Mouse (Mus musculus) brown adipose tissue, adult 24 weeks (tissue): ENCODE measurements around the gene Hpn. TPM values are rescaled to one million over a fixed set of nuclear protein-coding genes. Genes with fewer than 3 reads are reported as not detected.

Source experiments
- H3K27ac ChIP-seq: fragments of 200-500 bp; replicated peaks from 2 replicates; pipeline ENCODE4 v1.5.1; 2012; ENCODE audit warnings: low read depth, mild to moderate bottlenecking, low read length
- H3K4me1 ChIP-seq: fragments of 200-500 bp; 2 replicates; pipeline ENCODE4 v1.6.1; 2012; ENCODE audit warnings: low read length, mixed read lengths; ENCODE audit not compliant: control insufficient read depth, insufficient read depth, insufficient read length
- H3K4me3 ChIP-seq: fragments of 200-500 bp; 2 replicates; pipeline ENCODE4 v1.5.1; 2012; ENCODE audit warnings: low read depth, mild to moderate bottlenecking, low read length, moderate library complexity; ENCODE audit not compliant: insufficient read depth
- polyA plus RNA-seq: library from polyadenylated mRNA; stranded (reverse); fragments of >200 nt; gene quantifications from 2 replicates; pipeline ENCODE4 v1.2.4, GENCODE M21; 2012; ENCODE audit not compliant: missing spikeins, insufficient read depth, insufficient read length

The Hpn gene
- polyA plus RNA-seq, 1 experiment: not detected

DNA sequence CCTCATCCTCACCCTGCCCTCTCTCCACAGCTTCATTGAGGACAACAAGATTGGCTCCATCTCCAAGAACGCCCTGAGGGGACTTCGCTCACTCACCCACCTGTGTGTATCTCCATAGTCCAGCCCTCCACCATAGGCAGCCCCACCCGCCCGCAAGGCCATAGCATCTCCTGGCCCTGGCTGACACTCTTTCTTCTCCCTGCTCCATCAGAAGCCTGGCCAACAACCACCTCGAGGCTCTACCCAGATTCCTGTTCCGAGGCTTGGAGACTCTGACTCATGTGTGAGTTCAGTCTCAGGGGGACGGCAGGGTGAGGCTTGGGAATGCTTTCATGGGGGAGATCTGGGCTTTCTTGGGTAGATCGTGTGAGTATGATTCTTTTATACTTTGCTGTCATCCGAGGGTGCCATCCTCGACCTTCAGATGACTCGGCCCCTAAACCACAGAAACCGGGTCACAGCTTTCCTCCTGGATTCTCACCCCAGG, 52.0 kb downstream of the Hpn start:
- Histone ChIP-seq H3K4me3 (no peak overlapping the region), H3K27ac (no peak overlapping the region)

DNA sequence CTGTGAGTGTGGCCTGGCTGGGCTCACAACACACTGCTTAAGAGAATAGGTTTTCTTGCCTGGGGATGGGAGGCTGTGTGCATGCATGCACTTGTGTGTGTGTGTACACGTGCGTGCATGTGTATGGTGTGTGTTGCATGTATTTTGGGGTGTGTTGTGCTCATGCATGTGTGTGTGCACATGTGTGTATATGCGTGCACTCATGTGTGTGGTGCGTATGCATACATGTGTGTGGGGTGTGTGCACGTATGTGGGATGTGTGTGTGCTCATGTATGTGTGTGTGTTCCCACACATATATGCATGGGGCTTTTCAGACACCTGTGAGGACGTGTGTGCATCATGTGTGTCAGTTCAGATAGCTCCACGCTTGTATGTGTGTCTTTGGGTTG, 54.5 kb downstream of the Hpn start:
- Histone ChIP-seq H3K4me3 (no peak overlapping the region), H3K27ac (no peak overlapping the region), H3K4me1 (0 out of 2 replicates have a peak, but pooled peaks cover 2% of the 10 kb centered on the region)

More for the DNA sequence above, 52.0 kb downstream of the Hpn start:
- no peaks in the 10 kb centered on the region for H3K4me1 ChIP-seq

DNA sequence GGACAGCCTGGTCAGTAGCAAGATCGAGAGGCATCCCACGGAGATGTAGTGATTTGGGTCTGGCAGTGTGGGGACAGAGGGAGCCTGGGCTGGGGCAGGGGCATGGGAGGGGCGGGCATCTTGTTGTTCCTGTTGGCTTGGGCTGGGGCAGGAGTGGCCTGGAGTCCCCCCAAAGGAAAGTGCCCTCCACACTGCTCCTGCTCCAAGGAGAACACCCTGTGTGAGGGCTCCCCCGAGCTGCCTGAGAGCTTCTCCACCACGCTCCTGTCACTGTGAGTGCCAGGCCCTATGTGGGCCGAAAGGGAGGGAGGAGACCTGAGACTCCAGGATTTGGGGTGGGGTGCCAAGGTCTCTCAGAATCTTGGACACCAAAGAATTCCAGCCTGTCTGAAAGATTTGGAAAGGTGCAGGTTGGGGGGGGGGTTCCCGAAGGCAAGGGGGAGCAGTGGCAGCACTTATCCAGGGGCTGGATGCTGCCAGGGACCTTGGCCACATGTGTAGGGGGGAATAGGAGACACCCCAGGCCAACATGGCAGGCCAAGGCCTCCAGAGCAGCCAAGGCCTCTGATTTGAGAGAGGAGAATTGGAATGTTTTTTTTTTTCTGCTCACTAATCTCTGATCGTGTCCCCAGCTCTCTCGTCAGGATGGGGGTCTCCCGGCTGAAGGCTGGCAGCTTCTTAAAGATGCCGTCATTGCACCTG, 55.0 kb downstream of the Hpn start:
- peak overlapping the region; percentile 13; the same call in 1 of the 2 replicates for H3K27ac ChIP-seq
- H3K4me1 ChIP-seq: 0 out of 2 replicates have a peak, but pooled peaks cover 2% of the 10 kb centered on the region
- peak overlapping the region; percentile 7; the same call in 1 of the 2 replicates for H3K4me3 ChIP-seq

DNA sequence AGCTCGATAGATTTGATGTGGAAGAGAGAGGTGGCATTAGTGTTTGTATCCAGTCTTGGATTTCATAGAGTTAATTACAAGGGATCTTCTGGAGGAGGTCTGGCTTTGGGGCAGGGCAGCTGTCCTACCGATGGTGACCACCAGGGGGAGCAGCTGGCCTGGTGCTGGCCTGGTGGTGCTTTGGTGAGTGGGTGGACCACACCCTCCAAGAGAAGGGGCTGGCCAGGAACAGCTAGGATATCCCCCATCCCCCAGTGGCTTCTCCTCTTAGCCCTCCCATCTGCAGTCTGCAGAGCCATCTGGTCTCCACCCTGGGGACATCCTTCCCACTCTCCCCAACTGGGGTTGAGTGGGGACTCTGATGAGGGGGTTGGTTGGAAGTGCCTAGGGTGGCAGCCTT, 56.0 kb downstream of the Hpn start, which contains the start of gene Lgi4:
Gene Lgi4 (plus strand): TSS at position 235 of the 400 bp plus-strand sequence.
- peak within 1 kb of the TSS; percentile 7; the same call in 1 of the 2 replicates for H3K4me3 ChIP-seq
- H3K27ac ChIP-seq: peak within 1 kb of the TSS; percentile 13; the same call in 1 of the 2 replicates
- H3K4me1 ChIP-seq: 0 out of 2 replicates have a peak, but pooled peaks cover 2% of the 10 kb centered on the region

DNA sequence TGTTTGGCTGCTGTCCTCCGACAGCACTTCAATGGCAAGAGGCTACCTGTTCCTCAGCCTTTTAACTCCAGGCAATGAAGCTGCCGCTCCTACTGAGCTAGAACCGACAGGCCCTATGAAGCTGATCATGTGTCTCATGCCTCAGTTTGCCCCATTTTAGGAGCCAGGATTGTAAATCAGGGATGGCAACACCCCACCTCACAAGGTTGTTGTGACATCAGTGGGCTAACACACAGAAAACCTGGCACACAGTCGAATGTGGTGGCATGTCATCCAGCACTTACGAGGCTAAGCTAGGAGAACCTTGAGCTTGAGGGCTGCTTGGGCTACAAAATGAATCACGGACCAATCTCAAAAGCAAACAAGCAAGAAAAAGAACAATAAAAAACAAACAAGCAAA, 56.9 kb downstream of the Hpn start:
- Histone ChIP-seq H3K27ac (no peak overlapping the region), H3K4me1 (0 out of 2 replicates have a peak, but pooled peaks cover 2% of the 10 kb centered on the region), H3K4me3 (no peak overlapping the region)

DNA sequence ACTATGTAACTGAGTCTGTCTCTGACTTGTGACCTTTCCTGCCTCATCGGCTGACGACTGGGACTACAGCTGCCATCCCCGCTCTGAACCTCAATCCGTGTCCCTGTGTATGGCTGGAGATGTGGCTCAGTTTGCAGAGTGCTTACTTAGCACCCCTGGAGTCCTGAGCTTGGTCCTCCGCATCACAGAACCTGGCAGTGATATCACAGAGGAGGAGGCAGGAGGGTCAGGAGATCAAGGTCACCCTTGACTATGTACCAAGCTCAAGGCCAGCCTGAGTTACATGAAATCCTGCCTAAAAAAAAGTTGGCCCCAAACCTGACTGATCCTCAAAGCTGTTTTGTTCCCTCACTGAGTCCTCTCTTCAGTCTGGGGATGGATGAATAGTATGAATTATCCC, 57.4 kb downstream of the Hpn start:
- H3K27ac ChIP-seq: no peak overlapping the region
- 0 out of 2 replicates have a peak, but pooled peaks cover 2% of the 10 kb centered on the region for H3K4me1 ChIP-seq
- no peak overlapping the region for H3K4me3 ChIP-seq

DNA sequence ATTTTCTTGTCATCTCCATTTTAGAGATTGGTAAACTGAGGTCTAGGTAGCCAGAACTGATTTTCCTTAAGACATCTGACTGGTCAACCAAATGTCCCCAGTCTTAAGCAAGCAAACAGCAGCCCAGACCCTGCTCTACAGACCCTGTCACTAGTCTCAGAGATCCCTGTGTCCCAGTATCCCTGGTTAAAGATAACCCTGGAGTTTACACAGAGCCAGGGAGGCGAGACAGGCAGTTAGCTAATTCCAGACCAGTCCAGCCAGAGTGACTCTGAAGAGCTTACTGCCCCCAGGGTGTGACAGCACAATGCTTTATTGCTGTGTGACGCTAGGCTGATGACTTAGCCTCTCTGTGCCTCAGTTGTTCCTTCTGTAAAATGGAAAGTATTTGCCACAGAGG, 58.0 kb downstream of the Hpn start, which contains the start of gene Fxyd1:
Gene Fxyd1 (minus strand): TSS at position 129 of the 400 bp plus-strand sequence.
- Histone ChIP-seq H3K4me3 (no peak within 1 kb of the TSS), H3K4me1 (0 out of 2 replicates have a peak, but pooled peaks cover 2% of the 10 kb centered on the region), H3K27ac (peak within 1 kb of the TSS; percentile 91)

DNA sequence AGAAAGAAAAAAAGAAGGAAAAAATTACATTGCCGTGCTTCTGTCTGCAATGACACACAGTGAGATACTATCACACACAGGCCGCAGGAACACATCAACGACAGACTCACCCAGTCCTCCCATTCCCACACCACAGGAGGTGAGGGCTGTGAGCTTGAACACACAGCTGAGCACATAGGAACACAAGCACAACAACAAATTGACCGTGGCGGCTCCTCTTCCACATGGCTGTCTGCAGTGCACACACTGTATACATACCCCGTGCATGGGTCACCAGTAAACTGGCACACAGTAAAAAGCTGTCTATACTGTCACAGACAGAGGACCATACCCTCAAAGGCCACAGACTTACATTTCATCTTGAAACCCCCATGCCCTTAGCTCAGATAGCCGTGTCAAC, 58.6 kb downstream of the Hpn start:
- H3K4me3 ChIP-seq: no peak overlapping the region
- 0 out of 2 replicates have a peak, but pooled peaks cover 2% of the 10 kb centered on the region for H3K4me1 ChIP-seq
- peak overlapping the region; percentile 71 for H3K27ac ChIP-seq

DNA sequence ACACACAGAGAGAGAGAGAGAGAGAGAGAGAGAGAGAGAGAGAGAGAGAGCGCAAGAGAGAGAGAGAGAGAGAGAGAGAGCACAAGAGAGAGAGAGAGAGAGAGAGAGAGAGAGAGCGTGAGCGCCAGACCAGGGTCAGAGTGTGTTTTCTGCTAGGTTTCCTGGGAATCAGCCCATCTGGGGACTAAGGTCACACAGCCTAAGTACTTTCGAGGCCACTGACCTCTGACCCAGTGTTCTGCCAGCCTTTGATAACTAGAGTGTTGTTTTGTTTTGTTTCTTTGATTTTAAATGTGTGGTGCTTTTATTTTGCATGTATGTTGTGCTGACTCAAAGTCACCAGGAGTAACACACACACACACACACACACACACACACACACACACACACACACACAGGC, 59.2 kb downstream of the Hpn start:
- 0 out of 2 replicates have a peak, but pooled peaks cover 2% of the 10 kb centered on the region for H3K4me1 ChIP-seq
- H3K27ac ChIP-seq: peak overlapping the region; percentile 91
- no peak overlapping the region for H3K4me3 ChIP-seq

DNA sequence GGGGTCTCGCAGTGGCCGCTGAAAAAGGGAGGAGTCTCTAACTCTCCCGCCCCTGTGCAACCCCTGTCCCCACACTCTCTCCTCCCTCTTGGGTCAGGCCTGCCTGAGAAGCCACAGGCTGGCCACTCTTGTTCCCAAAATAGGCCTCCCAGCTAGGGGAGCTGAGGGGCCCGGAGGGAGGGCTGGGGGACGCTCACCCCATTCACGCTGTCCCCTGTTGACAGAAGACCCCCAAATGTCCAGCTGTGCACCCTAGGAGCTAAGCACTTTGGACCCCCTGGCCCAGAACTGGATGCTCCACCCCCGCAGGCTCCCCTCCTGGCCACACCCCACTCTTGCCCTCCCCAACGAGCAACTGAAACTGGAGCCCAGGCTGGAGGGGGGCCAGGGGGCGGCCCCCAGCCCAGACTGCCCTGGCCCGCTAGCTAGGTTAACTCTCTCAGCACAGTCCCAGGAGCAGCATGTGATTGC, 59.7 kb downstream of the Hpn start:
- H3K27ac ChIP-seq: peak overlapping the region; percentile 91
- H3K4me3 ChIP-seq: peak overlapping the region; percentile 65
- 0 out of 2 replicates have a peak, but pooled peaks cover 2% of the 10 kb centered on the region for H3K4me1 ChIP-seq

DNA sequence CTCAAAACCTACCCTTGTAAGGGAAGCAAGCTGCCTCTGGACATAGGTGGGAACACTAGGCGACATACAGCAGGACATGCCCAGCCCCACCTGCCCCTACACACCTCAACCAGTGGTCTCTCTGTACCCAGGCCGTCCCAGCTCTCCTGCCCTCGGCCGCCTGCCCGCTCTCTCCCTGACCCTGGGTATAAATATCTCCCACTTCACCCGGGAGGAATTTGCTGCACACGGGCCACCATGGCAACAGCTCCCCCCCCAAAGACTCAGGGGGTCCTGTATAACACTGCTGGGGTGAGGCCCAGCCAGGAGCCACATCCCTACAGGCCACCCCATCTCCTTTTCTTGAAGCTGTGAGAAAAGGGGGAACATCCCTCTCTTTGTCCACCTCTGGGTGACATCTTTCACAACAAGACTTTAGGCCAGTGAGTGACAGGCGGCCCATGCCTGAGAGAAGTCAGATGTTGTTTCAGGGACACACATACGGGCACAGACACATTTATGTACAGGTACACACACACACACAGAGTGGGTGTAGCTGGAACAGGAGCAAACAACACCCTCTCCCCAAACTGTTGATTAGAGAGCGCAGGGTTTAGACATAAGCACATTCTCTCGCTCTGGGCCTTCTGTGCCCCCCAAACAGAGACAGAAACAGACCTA, 60.3 kb downstream of the Hpn start:
- Histone ChIP-seq H3K4me1 (0 out of 2 replicates have a peak, but pooled peaks cover 2% of the 10 kb centered on the region), H3K4me3 (peak overlapping the region; percentile 65), H3K27ac (peak overlapping the region; percentile 89)

DNA sequence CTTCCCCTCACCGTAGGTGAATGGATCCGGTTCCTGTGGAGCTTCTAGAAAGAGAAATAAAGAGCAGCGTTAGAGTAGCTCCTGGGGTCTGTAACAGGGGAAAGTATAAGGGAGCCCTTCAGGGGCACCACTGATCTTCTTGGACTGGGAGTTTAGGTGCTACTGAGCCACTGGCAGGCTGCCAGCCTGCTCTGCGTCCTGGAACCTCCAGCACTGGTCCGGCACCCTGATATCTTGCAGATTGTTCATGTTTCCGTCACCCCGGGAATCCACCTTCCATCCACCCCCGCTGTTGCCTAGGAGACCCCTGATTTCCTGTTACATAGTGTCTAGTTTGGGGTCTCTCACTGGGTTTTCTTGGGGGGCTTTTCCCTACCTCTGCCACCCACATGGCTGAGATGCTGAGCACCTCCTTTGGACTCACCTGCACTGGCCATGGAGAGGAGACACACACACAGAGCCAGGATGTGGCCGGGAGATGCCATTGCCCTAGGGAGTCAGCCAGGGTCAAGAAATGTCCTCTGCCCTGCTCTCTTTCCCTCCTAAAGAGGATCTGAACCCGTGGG, 61.1 kb downstream of the Hpn start:
- Histone ChIP-seq H3K4me1 (0 out of 2 replicates have a peak, but pooled peaks cover 2% of the 10 kb centered on the region), H3K27ac (peak overlapping the region; percentile 89), H3K4me3 (peak overlapping the region; percentile 65)

DNA sequence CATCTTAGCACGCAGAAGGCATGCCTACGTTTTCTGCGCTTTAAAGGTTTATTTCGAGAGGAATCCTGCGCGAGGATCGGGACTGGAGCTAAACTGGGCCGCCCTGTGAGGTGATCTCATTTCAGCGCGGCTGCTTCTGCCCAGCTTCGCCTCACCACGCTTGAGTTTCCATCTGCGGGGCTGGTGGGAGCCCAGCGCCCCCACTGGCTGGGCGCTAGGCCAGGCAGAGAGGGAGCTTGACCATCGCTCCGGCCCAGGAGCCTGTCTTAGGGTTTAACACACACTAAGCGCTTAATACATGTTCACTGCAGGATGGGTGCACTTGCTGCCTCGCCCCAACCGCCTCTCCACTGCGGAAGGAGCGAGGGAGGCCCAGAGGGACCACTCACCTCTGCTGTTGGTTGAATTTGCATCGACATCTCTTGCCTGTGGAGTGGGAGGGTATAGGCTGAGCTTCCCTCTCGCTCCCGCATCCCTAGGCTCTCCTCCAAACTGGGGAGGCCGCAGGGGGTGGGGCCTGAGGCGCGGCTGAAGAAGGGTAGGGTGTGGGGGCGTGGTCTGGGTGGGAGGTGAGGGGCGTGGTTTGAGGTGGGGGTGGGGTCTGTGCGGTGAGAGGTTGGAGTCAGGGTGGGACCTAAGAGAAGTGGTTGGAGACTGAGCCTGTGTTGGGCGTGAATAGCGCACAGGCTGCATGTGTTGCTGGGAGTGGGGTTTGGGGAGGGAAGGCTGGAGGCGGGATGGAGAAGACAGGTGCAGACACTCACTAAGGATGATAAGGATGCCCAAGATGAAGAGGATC, 62.3 kb downstream of the Hpn start:
- H3K27ac ChIP-seq: no peak overlapping the region

DNA sequence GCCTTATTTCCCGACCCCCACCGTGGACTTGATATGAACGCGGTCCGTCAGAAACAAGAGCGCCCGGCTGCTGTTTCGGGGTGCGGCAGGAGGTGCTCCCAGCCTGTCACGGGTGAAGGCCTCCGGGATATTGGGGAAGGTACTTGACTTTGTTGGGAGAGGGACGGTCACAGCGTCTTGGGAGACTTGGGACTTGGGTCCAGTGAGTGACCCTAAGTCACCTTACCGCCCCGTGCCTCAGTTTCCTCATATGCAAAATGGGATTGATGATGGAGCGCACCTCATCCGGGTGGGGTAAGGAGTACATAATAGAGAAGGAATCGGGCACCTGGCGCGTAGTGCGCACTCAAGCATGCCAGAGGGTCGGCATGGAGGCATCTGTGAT, 62.8 kb downstream of the Hpn start:
- Histone ChIP-seq H3K4me1 (0 out of 2 replicates have a peak, but pooled peaks cover 2% of the 10 kb centered on the region), H3K27ac (no peak overlapping the region)

More for the DNA sequence above, 62.3 kb downstream of the Hpn start:
- Histone ChIP-seq H3K4me1 (0 out of 2 replicates have a peak, but pooled peaks cover 2% of the 10 kb centered on the region), H3K4me3 (no peak overlapping the region)

More for the DNA sequence above, 62.8 kb downstream of the Hpn start:
- H3K4me3 ChIP-seq: no peak overlapping the region
